Mouse (Mus musculus) small intestine, adult 2 months (tissue): ENCODE measurements around the gene Hivep3.

ENCODE experiments used
- CTCF ChIP-seq: fragments of 200-500 bp; IDR thresholded peaks from 2 replicates; pipeline ENCODE4 v1.5.1; 2012; ENCODE audit warnings: low read depth, mild to moderate bottlenecking, control low read depth, inconsistent platforms, low read length, moderate library complexity, mixed read lengths; ENCODE audit not compliant: insufficient replicate concordance, insufficient read length; ENCODE audit errors: extremely low read depth
- POLR2A ChIP-seq: fragments of 200-500 bp; IDR thresholded peaks from 2 replicates; pipeline ENCODE4 v1.6.1; 2012; ENCODE audit warnings: low read depth, mild to moderate bottlenecking, control low read depth, inconsistent platforms, low read length, moderate library complexity

- TF ChIP-seq POLR2A (no peak), CTCF (no peak)
Measured at GRCm38 (mm10) chr4:119738641-119739040, 5.1 kb downstream of the Hivep3 start.
